Mouse (Mus musculus) kidney, embryonic 14.5 days (tissue): ENCODE measurements around the gene Rae1. TPM values are rescaled to one million over a fixed set of nuclear protein-coding genes. Genes with fewer than 3 reads are reported as not detected.
A peak's percentile ranks its signal among the peaks of the same experiment; 100 is the strongest.

ENCODE experiments used
- ATAC-seq: fragments of 200-750 bp; cut with Nextera tagmentation; 2 replicates; pipeline ENCODE4 v1.8.0; 2017; ENCODE audit warnings: moderate number of reproducible peaks, mild to moderate bottlenecking, moderate TSS enrichment, moderate library complexity; ENCODE audit not compliant: low FRiP score, low TSS enrichment
- H3K27ac ChIP-seq: fragments of 300-500 bp; sonication (generic); 2 replicates; pipeline ENCODE4 v1.5.1; 2014; ENCODE audit warnings: low read depth, mild to moderate bottlenecking, low read length, moderate library complexity, mixed read lengths
- H3K27me3 ChIP-seq: fragments of 300-500 bp; sonication (generic); 2 replicates; pipeline ENCODE4 v1.6.1; 2014; ENCODE audit warnings: mild to moderate bottlenecking, low read length; ENCODE audit not compliant: control insufficient read depth, insufficient read depth
- H3K36me3 ChIP-seq: fragments of 300-500 bp; sonication (generic); 2 replicates; pipeline ENCODE4 v1.6.1; 2014; ENCODE audit warnings: low read length, mixed read lengths; ENCODE audit not compliant: control insufficient read depth, insufficient read depth
- H3K4me1 ChIP-seq: fragments of 300-500 bp; sonication (generic); 2 replicates; pipeline ENCODE4 v1.6.1; 2014; ENCODE audit warnings: low read length, mixed read lengths; ENCODE audit not compliant: control insufficient read depth, insufficient read depth
- H3K4me2 ChIP-seq: fragments of 300-500 bp; sonication (generic); replicated peaks from 2 replicates; pipeline ENCODE4 v1.6.1; 2014; ENCODE audit warnings: low read depth, mild to moderate bottlenecking, low read length
- H3K4me3 ChIP-seq: fragments of 300-500 bp; sonication (generic); 2 replicates; pipeline ENCODE4 v1.5.1; 2014; ENCODE audit warnings: mild to moderate bottlenecking, low read length
- H3K9ac ChIP-seq: fragments of 300-500 bp; sonication (generic); 2 replicates; pipeline ENCODE4 v1.6.1; 2014; ENCODE audit warnings: low read depth, mild to moderate bottlenecking, low read length, moderate library complexity
- H3K9me3 ChIP-seq: fragments of 300-500 bp; sonication (generic); 2 replicates; pipeline ENCODE4 v1.6.1; 2016; ENCODE audit warnings: low read length; ENCODE audit not compliant: control insufficient read depth
- WGBS: fragments of 180-500 bp; shearing (Covaris S2); extraction: QIAGEN DNeasy Blood & Tissue Kit; methylation state at CpG from one replicate; pipeline ENCODE4 v1.1.7; 2014; 5-methylcytosine and 5-hydroxymethylcytosine counted together
- polyA plus RNA-seq: library from polyadenylated mRNA; unstranded; fragments of >200 nt; fragmentation: Nextera tagmentation; extraction: Ambion mirVana; gene quantifications from 2 replicates; pipeline ENCODE4 v1.2.1, GENCODE M21; 2014

Rae1 gene
- polyA plus RNA-seq, 1 experiment from 2014 or later: 155 TPM

- H3K4me2 ChIP-seq: no peak overlapping the region
- no peaks in the 10 kb centered on the region for H3K36me3 ChIP-seq
- 78% methylated on average over 18 of the region's 18 CpGs for WGBS
- H3K4me3 ChIP-seq: no peak overlapping the region
- no peak for ATAC-seq
- H3K27me3 ChIP-seq: no peaks in the 10 kb centered on the region
- H3K4me1 ChIP-seq: peaks cover 26% of the 10 kb centered on the region
- no peak overlapping the region for H3K9ac ChIP-seq
- no peaks in the 10 kb centered on the region for H3K9me3 ChIP-seq
- H3K27ac ChIP-seq: no peak overlapping the region
Measured at GRCm38 (mm10) chr2:173044198-173044970, 44.5 kb downstream of the Rae1 start.

- no peak overlapping the region for H3K4me3 ChIP-seq
- no peak overlapping the region for H3K4me2 ChIP-seq
- peaks cover 31% of the 10 kb centered on the region for H3K4me1 ChIP-seq
- H3K9me3 ChIP-seq: no peaks in the 10 kb centered on the region
- H3K27me3 ChIP-seq: no peaks in the 10 kb centered on the region
- ATAC-seq: no peak
- WGBS: 58% methylated on average over 15 of the region's 15 CpGs
- H3K27ac ChIP-seq: no peak overlapping the region
- no peaks in the 10 kb centered on the region for H3K36me3 ChIP-seq
- no peak overlapping the region for H3K9ac ChIP-seq
Measured at GRCm38 (mm10) chr2:173046582-173047297, 46.8 kb downstream of the Rae1 start.

- Histone ChIP-seq H3K36me3 (no peaks in the 10 kb centered on the region), H3K27me3 (no peaks in the 10 kb centered on the region), H3K9me3 (no peaks in the 10 kb centered on the region), H3K4me3 (no peak overlapping the region), H3K27ac (no peak overlapping the region), H3K4me1 (peaks cover 30% of the 10 kb centered on the region), H3K9ac (no peak overlapping the region), H3K4me2 (no peak overlapping the region)
- 27% methylated on average over 5 of the region's 5 CpGs for WGBS
- peak; percentile 59 for ATAC-seq
Measured at GRCm38 (mm10) chr2:173047471-173047870, 47.6 kb downstream of the Rae1 start.

- H3K9me3 ChIP-seq: no peaks in the 10 kb centered on the region
Measured at GRCm38 (mm10) chr2:173048041-173048745, 48.3 kb downstream of the Rae1 start.

GRCm38 (mm10) chr2:173049231-173049630, 49.3 kb downstream of the Rae1 start:
- 73% methylated on average over 3 of the region's 3 CpGs for WGBS
- Histone ChIP-seq H3K27me3 (no peaks in the 10 kb centered on the region), H3K9me3 (no peaks in the 10 kb centered on the region), H3K36me3 (no peaks in the 10 kb centered on the region), H3K4me3 (no peak overlapping the region), H3K27ac (no peak overlapping the region), H3K9ac (no peak overlapping the region), H3K4me1 (peaks cover 25% of the 10 kb centered on the region), H3K4me2 (no peak overlapping the region)
- no peak for ATAC-seq

More at GRCm38 (mm10) chr2:173048041-173048745, 48.3 kb downstream of the Rae1 start:
- no peaks in the 10 kb centered on the region for H3K36me3 ChIP-seq
- peaks cover 25% of the 10 kb centered on the region for H3K4me1 ChIP-seq
- no peak overlapping the region for H3K9ac ChIP-seq
- ATAC-seq: peak; percentile 33
- H3K27me3 ChIP-seq: no peaks in the 10 kb centered on the region
- H3K4me2 ChIP-seq: no peak overlapping the region
- no peak overlapping the region for H3K27ac ChIP-seq
- 50% methylated on average over 17 of the region's 17 CpGs for WGBS
- no peak overlapping the region for H3K4me3 ChIP-seq

GRCm38 (mm10) chr2:173049817-173050216, 49.9 kb downstream of the Rae1 start:
- WGBS: 58% methylated on average over 6 of the region's 6 CpGs
- H3K9ac ChIP-seq: no peak overlapping the region

GRCm38 (mm10) chr2:173050604-173051382, 50.9 kb downstream of the Rae1 start:
- no peak for ATAC-seq
- no peak overlapping the region for H3K27ac ChIP-seq
- 49% methylated on average over 8 of the region's 8 CpGs for WGBS
- H3K4me3 ChIP-seq: no peak overlapping the region
- no peaks in the 10 kb centered on the region for H3K9me3 ChIP-seq
- H3K4me1 ChIP-seq: peaks cover 25% of the 10 kb centered on the region
- no peaks in the 10 kb centered on the region for H3K36me3 ChIP-seq
- H3K4me2 ChIP-seq: no peak overlapping the region; the same call in 1 of the 2 replicates
- H3K9ac ChIP-seq: no peak overlapping the region
- no peaks in the 10 kb centered on the region for H3K27me3 ChIP-seq

More at GRCm38 (mm10) chr2:173049817-173050216, 49.9 kb downstream of the Rae1 start:
- no peak for ATAC-seq
- H3K9me3 ChIP-seq: no peaks in the 10 kb centered on the region
- H3K27me3 ChIP-seq: no peaks in the 10 kb centered on the region
- peaks cover 25% of the 10 kb centered on the region for H3K4me1 ChIP-seq
- H3K4me3 ChIP-seq: no peak overlapping the region
- no peaks in the 10 kb centered on the region for H3K36me3 ChIP-seq
- H3K27ac ChIP-seq: no peak overlapping the region
- no peak overlapping the region for H3K4me2 ChIP-seq

- Histone ChIP-seq H3K4me3 (no peak overlapping the region), H3K9ac (no peak overlapping the region), H3K36me3 (no peaks in the 10 kb centered on the region), H3K27ac (no peak overlapping the region), H3K27me3 (no peaks in the 10 kb centered on the region), H3K4me1 (peaks cover 7% of the 10 kb centered on the region; the same call in 1 of the 2 replicates), H3K4me2 (no peak overlapping the region), H3K9me3 (no peaks in the 10 kb centered on the region)
- ATAC-seq: no peak
- 97% methylated on average over 8 of the region's 8 CpGs for WGBS
Measured at GRCm38 (mm10) chr2:173052881-173053280, 53.0 kb downstream of the Rae1 start.
